Mouse (Mus musculus) thymus, postnatal 36 days (tissue): ENCODE measurements around the gene Agmo.

Experiments used
- DNase-seq, 2 experiments: peaks; one replicate each; pipeline ENCODE4 v3.0.0; 2022; ENCODE audit warnings: mixed read lengths in 2 of 2

The Agmo gene

GRCm38 (mm10) chr12:37241566-37242021 is at the start of gene Agmo:
Gene Agmo, plus strand, starts transcription at chr12:37241641.
- DNase-seq = no peak

- DNase-seq = no peak
Observed at GRCm38 (mm10) chr12:37231119-37231518, 10.3 kb upstream of the Agmo start.

- no peak for DNase-seq
Observed at GRCm38 (mm10) chr12:37240975-37241565, 371 bp upstream of the Agmo start.

DNA sequence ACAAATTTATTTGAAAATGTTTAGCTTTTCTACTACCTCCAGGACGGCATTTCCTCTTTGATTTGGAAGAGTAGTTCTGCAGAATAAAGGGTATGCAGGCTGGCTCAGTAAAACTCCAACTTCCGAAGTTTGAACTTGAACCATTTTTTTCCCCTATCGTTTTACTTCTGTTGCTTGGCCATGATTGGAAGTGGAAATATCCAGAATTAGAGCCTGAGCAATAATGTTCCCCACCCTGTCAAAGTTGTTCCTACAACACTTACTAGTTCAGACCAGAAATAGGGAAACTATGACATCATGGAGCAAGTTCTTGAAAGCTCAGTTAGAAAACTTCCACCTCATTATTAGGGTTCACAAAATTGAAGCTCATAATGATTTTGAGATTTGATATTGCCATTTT is 1.0 kb downstream of the Agmo start:
- no peak for DNase-seq

- DNase-seq = no peak
Observed at GRCm38 (mm10) chr12:37244876-37245275, 3.4 kb downstream of the Agmo start.

- DNase-seq = no peak
Observed at GRCm38 (mm10) chr12:37251688-37252087, 10.2 kb downstream of the Agmo start.

DNA sequence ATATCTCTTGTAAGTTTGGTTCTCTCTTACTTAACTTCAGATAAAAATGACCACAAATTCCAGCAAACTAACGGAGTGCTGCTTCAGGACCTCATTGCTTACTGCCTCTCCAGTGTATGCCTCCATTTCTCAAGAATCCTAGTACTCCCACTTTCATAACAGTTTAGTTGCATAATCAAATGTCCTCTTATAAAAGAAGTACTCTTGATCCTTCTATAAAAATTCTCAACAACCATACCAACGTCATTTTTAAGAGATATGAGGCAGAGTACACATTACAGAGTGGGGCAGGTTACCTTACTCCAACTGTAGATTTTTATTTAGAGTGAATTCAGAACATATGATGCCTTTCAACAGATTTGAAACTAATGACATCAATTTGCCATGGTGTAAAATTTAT is 15.7 kb downstream of the Agmo start:
- no peak for DNase-seq

DNA sequence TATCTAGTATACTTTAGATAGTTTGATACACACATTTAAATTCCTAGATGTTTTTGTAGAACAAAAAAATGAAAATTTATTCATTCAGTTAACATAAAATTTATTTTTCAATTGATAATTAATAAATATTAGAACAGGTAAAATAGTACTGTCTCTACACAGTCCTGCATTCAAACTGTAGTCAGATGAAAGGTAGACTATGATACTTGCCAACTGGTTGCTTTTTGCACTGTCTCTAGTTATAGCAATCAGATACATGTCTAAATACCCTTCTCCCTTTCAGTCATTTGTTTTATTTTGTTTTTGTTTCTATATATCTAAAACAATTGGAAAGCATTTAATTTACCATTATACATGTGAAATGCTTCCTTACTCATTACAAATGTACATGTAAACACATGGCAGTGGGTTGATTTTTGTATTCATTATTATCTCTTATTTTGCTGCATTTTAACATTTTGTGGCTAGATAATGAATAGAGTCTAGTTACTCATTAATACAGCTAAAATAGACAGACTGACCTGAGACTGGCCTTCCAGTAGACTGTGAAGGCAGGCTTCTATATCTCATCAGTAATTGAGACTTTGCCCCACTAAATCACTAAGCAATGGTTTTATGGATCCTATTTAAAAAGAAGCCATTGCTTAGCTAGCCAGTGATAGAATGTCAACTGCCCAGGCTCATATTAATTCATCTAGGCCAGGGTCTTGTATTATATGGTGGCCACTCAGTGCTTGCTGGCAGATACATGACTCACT is 18.5 kb downstream of the Agmo start:
- DNase-seq = no peak

DNA sequence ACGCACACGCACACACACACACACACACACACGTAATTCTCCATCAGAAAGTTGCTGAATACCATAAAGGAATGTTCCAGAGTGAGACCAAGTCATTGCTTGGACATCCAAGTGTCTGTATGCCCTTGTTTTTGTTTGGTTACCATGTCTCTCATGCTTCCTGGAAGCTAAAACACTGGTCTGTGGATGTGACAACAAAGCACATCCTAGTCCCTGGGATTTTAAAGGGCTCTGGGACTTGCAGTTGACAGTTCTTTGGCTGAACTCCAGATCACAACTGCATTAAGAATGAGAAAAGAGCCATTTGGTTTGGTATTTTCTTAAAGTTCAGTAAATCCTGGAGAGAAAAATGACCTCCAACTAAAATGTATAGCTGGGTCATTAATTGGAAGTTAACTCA is 22.2 kb downstream of the Agmo start:
- DNase-seq = no peak

DNA sequence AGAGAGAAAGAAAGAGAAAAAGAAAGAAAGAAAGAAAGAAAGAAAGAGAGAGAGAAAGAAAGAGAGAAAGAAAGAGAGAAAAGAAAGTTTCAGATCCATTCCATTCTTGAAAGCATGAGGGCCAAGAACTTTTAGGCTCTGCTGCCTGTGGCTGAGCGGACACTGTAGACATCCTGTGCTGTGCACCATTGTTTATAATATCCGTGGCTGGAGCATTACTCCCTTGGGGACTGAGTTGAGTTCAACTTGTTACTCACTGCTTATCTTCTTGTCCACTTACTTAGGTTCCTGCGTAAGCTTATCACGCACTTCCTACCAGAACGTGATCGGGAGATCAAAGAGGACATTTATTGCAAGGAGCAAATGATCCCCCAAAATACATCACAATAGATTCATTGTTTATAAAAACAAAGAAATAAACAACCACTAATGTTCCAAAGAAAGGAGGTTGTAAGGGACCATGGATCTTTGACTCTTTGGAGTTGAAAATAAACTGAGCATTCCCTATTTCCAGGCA is 27.3 kb downstream of the Agmo start:
- no peak for DNase-seq

- DNase-seq = no peak
Observed at GRCm38 (mm10) chr12:37272660-37273059, 31.2 kb downstream of the Agmo start.

DNA sequence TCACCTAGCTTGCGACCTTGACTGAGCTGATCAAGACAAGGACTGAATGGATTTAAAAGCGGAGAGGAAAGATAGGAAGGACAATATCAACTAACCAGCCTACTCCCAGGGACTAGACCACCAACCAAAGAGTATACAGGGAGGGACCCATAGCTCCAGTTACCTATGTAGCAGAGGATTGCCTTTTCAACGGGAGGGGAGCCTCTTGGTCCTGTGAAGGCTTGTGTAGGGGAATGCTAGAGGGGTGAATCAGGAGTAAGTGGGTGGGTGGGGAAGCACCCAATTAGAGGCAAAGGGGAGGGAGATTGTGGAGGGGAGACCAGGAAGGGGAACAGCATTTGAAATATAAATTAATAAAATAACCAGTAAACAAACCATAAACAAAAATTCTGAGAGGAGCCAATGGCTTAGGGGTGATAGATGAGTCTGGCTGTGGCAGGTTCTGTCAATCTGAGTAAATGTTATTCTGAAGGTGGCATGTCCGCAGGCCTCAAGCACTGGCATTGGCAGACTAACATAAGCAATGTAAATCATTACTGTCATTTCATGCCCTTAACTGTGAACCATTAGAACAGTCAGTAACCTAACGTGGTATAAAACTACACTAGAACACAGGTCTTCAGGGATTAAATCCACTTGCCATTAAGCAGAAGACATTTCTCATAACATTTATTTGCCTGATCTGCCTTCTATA is 32.7 kb downstream of the Agmo start:
- DNase-seq = no peak

GRCm38 (mm10) chr12:37274658-37275019 is 33.2 kb downstream of the Agmo start:
- DNase-seq = no peak

- DNase-seq = no peak
Observed at GRCm38 (mm10) chr12:37306956-37307466, 65.6 kb downstream of the Agmo start.

- no peak for DNase-seq
Observed at GRCm38 (mm10) chr12:37310786-37311185, 69.3 kb downstream of the Agmo start.

- DNase-seq = no peak
Observed at GRCm38 (mm10) chr12:37322860-37323259, 81.4 kb downstream of the Agmo start.

DNA sequence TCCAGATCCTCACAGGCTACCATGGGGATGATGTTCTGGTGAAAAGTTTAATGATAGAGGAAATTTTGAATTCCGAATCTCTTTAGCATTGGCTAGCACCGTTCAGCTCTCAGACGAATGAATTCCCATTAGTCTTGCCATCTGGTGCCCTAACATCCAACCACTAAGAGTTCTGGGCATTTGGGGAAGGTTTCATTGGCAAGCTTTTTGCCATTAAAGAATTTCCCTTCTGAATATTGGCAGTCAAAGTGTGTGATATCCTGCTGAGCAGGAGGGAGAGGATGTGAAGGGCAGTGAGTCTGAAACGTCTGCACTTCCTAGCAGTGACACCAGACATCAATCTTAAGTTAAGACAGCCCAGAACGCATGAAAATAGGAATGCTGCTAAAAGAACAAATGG is 93.5 kb downstream of the Agmo start:
- DNase-seq = no peak

DNA sequence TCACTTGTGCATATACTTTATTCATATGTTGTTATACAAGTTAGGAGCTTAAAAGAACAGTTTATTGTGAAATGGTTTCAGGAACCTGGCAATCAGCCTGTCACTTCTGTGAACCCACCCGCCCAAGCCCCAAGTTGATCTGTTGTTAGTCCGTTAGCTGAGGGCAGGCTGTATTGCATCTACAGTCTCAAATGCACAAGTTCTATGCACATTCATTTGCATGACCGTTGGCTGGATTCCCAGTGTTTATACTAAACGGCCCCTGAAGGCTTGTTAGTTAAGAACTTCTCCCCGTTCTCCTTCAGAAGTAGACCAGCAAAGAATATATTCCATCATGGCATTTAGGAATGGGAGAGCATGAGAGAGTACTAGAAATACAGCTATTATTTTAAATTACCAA is 102.8 kb downstream of the Agmo start:
- DNase-seq = no peak

DNA sequence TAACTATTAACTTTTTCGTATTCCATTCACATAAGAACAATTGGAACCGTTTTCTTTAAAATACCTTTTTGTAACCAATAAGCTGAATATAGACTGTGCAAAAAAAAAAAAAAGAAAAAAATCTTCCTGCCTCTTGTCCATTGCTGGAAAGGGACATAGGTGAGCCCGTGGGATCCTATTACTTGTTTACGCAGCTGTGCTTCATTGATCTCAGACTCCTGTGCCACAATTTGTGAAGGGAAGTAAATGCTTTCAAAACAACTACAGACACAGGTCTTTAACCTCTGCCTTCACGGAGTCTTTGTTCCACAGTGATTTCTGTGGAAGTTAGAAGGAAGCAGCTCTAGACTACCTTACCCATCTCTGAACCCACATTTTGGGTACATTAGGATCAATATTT is 104.3 kb downstream of the Agmo start:
- DNase-seq = no peak

DNA sequence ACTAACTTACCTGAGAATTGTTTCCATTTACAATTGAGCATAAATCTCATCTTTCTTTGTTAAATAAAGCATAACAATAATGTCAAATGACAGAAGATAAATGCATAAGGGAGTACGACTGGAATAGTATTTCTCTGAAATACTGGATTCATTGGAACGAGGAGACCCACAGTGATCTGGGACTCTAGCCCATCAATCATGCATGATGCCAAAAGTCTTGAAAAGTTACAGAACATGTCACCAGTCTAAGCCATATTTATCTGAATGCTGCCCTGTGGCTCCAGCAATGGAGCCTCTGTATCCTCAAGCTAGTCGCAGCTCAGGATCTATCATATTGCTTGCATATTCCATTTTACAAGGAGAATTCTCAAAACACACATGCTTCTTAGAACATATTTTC is 150.9 kb downstream of the Agmo start:
- no peak for DNase-seq

DNA sequence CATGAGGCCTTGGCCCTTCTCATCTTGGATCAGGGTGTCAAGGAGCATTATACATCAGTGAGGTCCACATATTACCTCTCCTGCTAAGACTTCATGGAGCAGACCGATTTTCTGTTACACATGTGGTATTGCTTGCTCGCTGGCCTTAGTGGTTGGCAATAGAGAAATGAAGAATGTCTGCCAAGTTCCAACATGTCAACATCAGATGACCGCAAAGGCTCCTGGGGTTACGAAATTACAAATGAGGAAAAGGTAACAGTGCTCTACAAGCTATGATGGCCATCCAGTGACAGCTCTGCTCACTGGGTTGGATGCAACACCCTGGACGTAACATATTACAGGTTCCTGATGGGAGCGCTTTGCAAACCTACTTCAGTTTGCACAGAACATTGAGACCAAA is 161.1 kb downstream of the Agmo start:
- DNase-seq = no peak

- no peak for DNase-seq
Observed at GRCm38 (mm10) chr12:37426350-37426749, 184.9 kb downstream of the Agmo start.

- no peak for DNase-seq
Observed at GRCm38 (mm10) chr12:37426750-37427149, 185.3 kb downstream of the Agmo start.

DNA sequence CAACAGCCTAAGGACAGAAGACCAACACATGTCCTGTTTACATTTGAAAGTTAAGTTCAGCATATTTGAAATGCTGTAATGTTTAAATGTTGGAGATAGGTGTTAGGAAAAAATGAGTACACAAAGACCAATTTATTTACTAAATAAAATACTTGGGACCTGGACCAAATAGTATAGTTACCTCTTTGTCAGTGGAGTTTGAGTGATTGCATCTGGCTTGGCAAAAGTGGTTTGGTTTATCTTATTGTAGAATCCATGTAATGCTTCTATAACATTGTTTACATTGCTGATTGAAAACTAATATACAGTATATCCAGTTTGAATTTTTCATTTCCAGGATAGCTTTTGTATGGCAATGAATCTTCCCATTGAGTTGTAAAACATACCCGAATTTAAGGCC is 193.0 kb downstream of the Agmo start:
- no peak for DNase-seq
